Mouse (Mus musculus): ENCODE measurements around the gene Rsbn1l. TPM values are rescaled to one million over a fixed set of nuclear protein-coding genes. Genes with fewer than 3 reads are reported as not detected.

Rsbn1l gene
- polyA plus RNA-seq, 1 experiment from 2014 or later = 5.1 TPM

- 86% methylated on average over 6 of the region's 6 CpGs for WGBS
- Histone ChIP-seq H3K4me1 (replicated peaks; ENCODE audit: control insufficient read depth, insufficient read depth, low read length) (0 out of 2 replicates have a peak, but pooled peaks cover 2% of the 10 kb centered on the region), H3K4me3 (replicated peaks; ENCODE audit: low read length) (no peak overlapping the region), H3K9ac (replicated peaks; ENCODE audit: low read depth, low read length) (no peak overlapping the region), H3K27ac (ENCODE audit: low read length) (no peak overlapping the region), H3K4me2 (ENCODE audit: low read length) (no peak overlapping the region), H3K9me3 (ENCODE audit: control insufficient read depth, low read length) (no peaks in the 10 kb centered on the region), H3K36me3 (ENCODE audit: control insufficient read depth, insufficient read depth) (no peaks in the 10 kb centered on the region), H3K27me3 (replicated peaks; ENCODE audit: control insufficient read depth, insufficient read depth, low read length) (no peaks in the 10 kb centered on the region)
- ATAC-seq = no peak
Observed at GRCm38 (mm10) chr5:20929669-20930151, 26.5 kb downstream of the Rsbn1l start.

GRCm38 (mm10) chr5:20925451-20925850 lies 30.7 kb downstream of the Rsbn1l start:
- Histone ChIP-seq H3K27me3 (replicated peaks; ENCODE audit: control insufficient read depth, insufficient read depth, low read length) (no peaks in the 10 kb centered on the region), H3K4me3 (replicated peaks; ENCODE audit: low read length) (no peak overlapping the region), H3K36me3 (ENCODE audit: control insufficient read depth, insufficient read depth) (no peaks in the 10 kb centered on the region), H3K27ac (ENCODE audit: low read length) (no peak overlapping the region), H3K9me3 (ENCODE audit: control insufficient read depth, low read length) (no peaks in the 10 kb centered on the region), H3K9ac (replicated peaks; ENCODE audit: low read depth, low read length) (no peak overlapping the region), H3K4me1 (replicated peaks; ENCODE audit: control insufficient read depth, insufficient read depth, low read length) (0 out of 2 replicates have a peak, but pooled peaks cover 3% of the 10 kb centered on the region), H3K4me2 (ENCODE audit: low read length) (no peak overlapping the region)
- ATAC-seq = no peak
- WGBS = 94% methylated on average over 3 of the region's 3 CpGs

GRCm38 (mm10) chr5:20924608-20925007 lies 31.6 kb downstream of the Rsbn1l start:
- H3K4me2 ChIP-seq (ENCODE audit: low read length) = no peak overlapping the region
- no peak overlapping the region for H3K27ac ChIP-seq (ENCODE audit: low read length)
- H3K4me1 ChIP-seq (replicated peaks; ENCODE audit: control insufficient read depth, insufficient read depth, low read length) = peaks cover 3% of the 10 kb centered on the region; the same call in 1 of the 2 replicates
- H3K9me3 ChIP-seq (ENCODE audit: control insufficient read depth, low read length) = no peaks in the 10 kb centered on the region
- H3K4me3 ChIP-seq (replicated peaks; ENCODE audit: low read length) = no peak overlapping the region
- H3K36me3 ChIP-seq (ENCODE audit: control insufficient read depth, insufficient read depth) = no peaks in the 10 kb centered on the region
- H3K27me3 ChIP-seq (replicated peaks; ENCODE audit: control insufficient read depth, insufficient read depth, low read length) = no peaks in the 10 kb centered on the region
- H3K9ac ChIP-seq (replicated peaks; ENCODE audit: low read depth, low read length) = no peak overlapping the region
- no peak for ATAC-seq
- 84% methylated on average over 3 of the region's 3 CpGs for WGBS

GRCm38 (mm10) chr5:20919566-20919965 lies 36.6 kb downstream of the Rsbn1l start:
- Histone ChIP-seq H3K9me3 (ENCODE audit: control insufficient read depth, low read length) (no peaks in the 10 kb centered on the region), H3K4me2 (ENCODE audit: low read length) (no peak overlapping the region), H3K27ac (ENCODE audit: low read length) (no peak overlapping the region; the same call in 1 of the 2 replicates), H3K9ac (replicated peaks; ENCODE audit: low read depth, low read length) (no peak overlapping the region), H3K36me3 (ENCODE audit: control insufficient read depth, insufficient read depth) (no peaks in the 10 kb centered on the region), H3K4me3 (replicated peaks; ENCODE audit: low read length) (no peak overlapping the region), H3K27me3 (replicated peaks; ENCODE audit: control insufficient read depth, insufficient read depth, low read length) (no peaks in the 10 kb centered on the region), H3K4me1 (replicated peaks; ENCODE audit: control insufficient read depth, insufficient read depth, low read length) (peaks cover 5% of the 10 kb centered on the region; the same call in 1 of the 2 replicates)
- WGBS = 52% methylated on average over 9 of the region's 9 CpGs
- peak; percentile 68 for ATAC-seq

- Histone ChIP-seq H3K36me3 (ENCODE audit: control insufficient read depth, insufficient read depth) (no peaks in the 10 kb centered on the region), H3K4me1 (replicated peaks; ENCODE audit: control insufficient read depth, insufficient read depth, low read length) (peaks cover 5% of the 10 kb centered on the region; the same call in 1 of the 2 replicates), H3K4me2 (ENCODE audit: low read length) (no peak overlapping the region), H3K27me3 (replicated peaks; ENCODE audit: control insufficient read depth, insufficient read depth, low read length) (no peaks in the 10 kb centered on the region), H3K9me3 (ENCODE audit: control insufficient read depth, low read length) (no peaks in the 10 kb centered on the region), H3K9ac (replicated peaks; ENCODE audit: low read depth, low read length) (no peak overlapping the region), H3K4me3 (replicated peaks; ENCODE audit: low read length) (no peak overlapping the region), H3K27ac (ENCODE audit: low read length) (no peak overlapping the region)
- WGBS = 97% methylated on average over 4 of the region's 4 CpGs
- no peak for ATAC-seq
Observed at GRCm38 (mm10) chr5:20918967-20919366, 37.2 kb downstream of the Rsbn1l start.

GRCm38 (mm10) chr5:20913372-20914275 lies 42.6 kb downstream of the Rsbn1l start:
- Histone ChIP-seq H3K4me2 (ENCODE audit: low read length) (no peak overlapping the region), H3K9me3 (ENCODE audit: control insufficient read depth, low read length) (no peaks in the 10 kb centered on the region), H3K27ac (ENCODE audit: low read length) (no peak overlapping the region), H3K36me3 (ENCODE audit: control insufficient read depth, insufficient read depth) (no peaks in the 10 kb centered on the region), H3K27me3 (replicated peaks; ENCODE audit: control insufficient read depth, insufficient read depth, low read length) (no peaks in the 10 kb centered on the region), H3K4me3 (replicated peaks; ENCODE audit: low read length) (no peak overlapping the region), H3K9ac (replicated peaks; ENCODE audit: low read depth, low read length) (no peak overlapping the region), H3K4me1 (replicated peaks; ENCODE audit: control insufficient read depth, insufficient read depth, low read length) (no peaks in the 10 kb centered on the region)
- ATAC-seq = 0 out of 2 replicates have a peak, but pooled peaks have one; percentile 45
- 75% methylated on average over 11 of the region's 11 CpGs for WGBS

- no peaks in the 10 kb centered on the region for H3K9me3 ChIP-seq (ENCODE audit: control insufficient read depth, low read length)
- WGBS = 84% methylated on average over 2 of the region's 2 CpGs
Observed at GRCm38 (mm10) chr5:20911741-20912140, 44.5 kb downstream of the Rsbn1l start.

GRCm38 (mm10) chr5:20906191-20906590 lies 50.0 kb downstream of the Rsbn1l start:
- no peak overlapping the region for H3K4me3 ChIP-seq (replicated peaks; ENCODE audit: low read length)
- H3K4me1 ChIP-seq (replicated peaks; ENCODE audit: control insufficient read depth, insufficient read depth, low read length) = no peaks in the 10 kb centered on the region
- H3K9ac ChIP-seq (replicated peaks; ENCODE audit: low read depth, low read length) = no peak overlapping the region
- no peak for ATAC-seq
- H3K4me2 ChIP-seq (ENCODE audit: low read length) = no peak overlapping the region
- H3K27me3 ChIP-seq (replicated peaks; ENCODE audit: control insufficient read depth, insufficient read depth, low read length) = no peaks in the 10 kb centered on the region
- H3K36me3 ChIP-seq (ENCODE audit: control insufficient read depth, insufficient read depth) = peaks cover 6% of the 10 kb centered on the region; the same call in 1 of the 2 replicates
- H3K27ac ChIP-seq (ENCODE audit: low read length) = no peak overlapping the region
- WGBS = 97% methylated on average over 7 of the region's 7 CpGs
- H3K9me3 ChIP-seq (ENCODE audit: control insufficient read depth, low read length) = no peaks in the 10 kb centered on the region

More at GRCm38 (mm10) chr5:20911741-20912140, 44.5 kb downstream of the Rsbn1l start:
- no peaks in the 10 kb centered on the region for H3K36me3 ChIP-seq (ENCODE audit: control insufficient read depth, insufficient read depth)
- no peak overlapping the region for H3K4me2 ChIP-seq (ENCODE audit: low read length)
- no peak for ATAC-seq
- H3K27me3 ChIP-seq (replicated peaks; ENCODE audit: control insufficient read depth, insufficient read depth, low read length) = no peaks in the 10 kb centered on the region
- no peak overlapping the region for H3K27ac ChIP-seq (ENCODE audit: low read length)
- no peak overlapping the region for H3K4me3 ChIP-seq (replicated peaks; ENCODE audit: low read length)
- no peak overlapping the region for H3K9ac ChIP-seq (replicated peaks; ENCODE audit: low read depth, low read length)
- H3K4me1 ChIP-seq (replicated peaks; ENCODE audit: control insufficient read depth, insufficient read depth, low read length) = no peaks in the 10 kb centered on the region

GRCm38 (mm10) chr5:20905437-20905836 lies 50.8 kb downstream of the Rsbn1l start:
- Histone ChIP-seq H3K4me3 (replicated peaks; ENCODE audit: low read length) (no peak overlapping the region), H3K4me1 (replicated peaks; ENCODE audit: control insufficient read depth, insufficient read depth, low read length) (no peaks in the 10 kb centered on the region), H3K27me3 (replicated peaks; ENCODE audit: control insufficient read depth, insufficient read depth, low read length) (no peaks in the 10 kb centered on the region), H3K9ac (replicated peaks; ENCODE audit: low read depth, low read length) (no peak overlapping the region), H3K4me2 (ENCODE audit: low read length) (no peak overlapping the region), H3K27ac (ENCODE audit: low read length) (no peak overlapping the region), H3K9me3 (ENCODE audit: control insufficient read depth, low read length) (no peaks in the 10 kb centered on the region), H3K36me3 (ENCODE audit: control insufficient read depth, insufficient read depth) (peaks cover 6% of the 10 kb centered on the region; the same call in 1 of the 2 replicates)
- 94% methylated on average over 2 of the region's 2 CpGs for WGBS
- no peak for ATAC-seq

Measured in forebrain, embryonic 16.5 days (tissue).